Mouse (Mus musculus) adrenal gland, postnatal 14 days (tissue): ENCODE data around the gene Wasl. TPM values are rescaled to one million over a fixed set of nuclear protein-coding genes. Genes with fewer than 3 reads are reported as not detected.
A peak's percentile ranks its signal among the peaks of the same experiment; 100 is the strongest.

Source experiments
- DNase-seq: peaks from one replicate; pipeline ENCODE4 v3.0.0; 2021; ENCODE audit warnings: mixed read lengths
- long read RNA-seq, 2 experiments: library from polyadenylated mRNA; stranded (forward); transcript quantifications; one replicate each; pipeline ENCODE4 v2.0.0; 2021
- total RNA-seq: library from RNA; stranded (reverse); gene quantifications from 2 replicates; pipeline ENCODE4 v1.2.3, GENCODE M21; 2021

Wasl gene
- 50.5 and 53.9 TPM in 2 replicates for total RNA-seq
- long read RNA-seq, experiment 1, full-length matches to known transcripts, result 9 of 17 reads
- long read RNA-seq, experiment 1, partial matches to known transcripts, result 4 of 17 reads
- long read RNA-seq, experiment 1, other reads (novel, unspliced or antisense), result 4 of 17 reads
- long read RNA-seq, experiment 2, full-length matches to known transcripts, result 9 of 13 reads
- long read RNA-seq, experiment 2, partial matches to known transcripts, result 3 of 13 reads
- long read RNA-seq, experiment 2, other reads (novel, unspliced or antisense), result 1 of 13 reads

- peak; percentile 100 for DNase-seq
Measured at GRCm38 (mm10) chr6:24664867-24665458, at the start of gene Wasl. TSS of gene Wasl (minus strand) at chr6:24665009.

- DNase-seq, result no peak
Measured at GRCm38 (mm10) chr6:24707499-24707898, 42.7 kb upstream of the Wasl start.

DNA sequence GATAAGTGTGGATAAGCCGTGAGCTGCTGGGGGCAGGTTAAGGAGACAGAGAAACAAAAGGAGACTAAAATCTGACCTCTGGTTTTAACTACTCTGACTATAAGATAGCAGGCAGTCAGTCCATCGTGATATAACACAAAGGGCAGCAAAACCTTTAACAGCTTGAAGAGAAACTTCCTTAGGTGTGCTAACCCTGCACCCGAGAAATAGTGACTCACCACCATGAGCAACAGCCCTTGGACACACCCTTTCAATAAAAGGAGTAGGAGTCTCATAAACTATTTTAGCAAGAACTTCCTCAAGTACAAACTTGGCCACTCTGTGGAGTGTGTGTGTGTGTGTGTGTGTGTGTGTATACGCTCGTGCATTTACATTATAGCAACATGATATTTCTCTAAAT lies 42.3 kb upstream of the Wasl start:
- no peak for DNase-seq

- no peak for DNase-seq
Measured at GRCm38 (mm10) chr6:24697216-24697615, 32.4 kb upstream of the Wasl start.

DNA sequence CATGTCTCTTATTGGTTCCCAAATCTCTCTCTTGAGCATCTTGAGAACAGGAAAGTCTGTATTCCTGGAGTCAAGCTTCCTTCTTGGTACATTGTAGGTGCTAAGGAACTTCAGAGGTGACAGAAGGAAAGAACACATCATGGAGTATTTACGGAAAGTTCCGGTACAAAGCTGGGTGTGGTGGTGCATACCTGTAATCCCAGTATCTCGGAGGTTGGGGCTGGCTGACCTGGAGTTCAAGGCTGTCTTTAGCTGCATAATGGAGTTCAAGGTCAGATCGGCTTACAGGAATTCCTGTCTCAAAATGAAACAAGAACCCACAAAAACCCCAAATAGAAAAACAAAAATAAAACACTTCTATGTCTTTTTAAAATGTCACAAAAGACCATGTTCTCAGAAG lies 31.3 kb upstream of the Wasl start:
- no peak for DNase-seq

- no peak for DNase-seq
Measured at GRCm38 (mm10) chr6:24694455-24695410, 29.9 kb upstream of the Wasl start.

DNA sequence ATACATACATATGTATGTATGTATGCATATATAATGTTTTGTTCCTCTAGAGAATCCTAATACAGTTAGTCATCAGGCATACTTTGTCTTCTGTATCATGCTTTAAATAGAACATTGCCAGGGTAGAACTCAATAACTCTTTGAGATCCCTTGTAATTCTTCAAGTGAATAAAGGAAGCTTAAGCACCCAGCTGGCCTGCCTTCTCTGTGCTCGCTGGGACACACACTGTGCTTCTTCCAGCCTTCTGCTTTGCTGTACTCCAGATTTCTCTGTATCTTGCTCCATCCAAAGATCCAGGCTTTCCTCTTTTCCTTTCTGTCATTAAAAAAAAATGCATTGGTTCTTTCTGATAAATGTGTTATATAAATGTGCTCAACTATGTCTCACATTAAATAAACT lies 23.1 kb upstream of the Wasl start:
- no peak for DNase-seq

DNA sequence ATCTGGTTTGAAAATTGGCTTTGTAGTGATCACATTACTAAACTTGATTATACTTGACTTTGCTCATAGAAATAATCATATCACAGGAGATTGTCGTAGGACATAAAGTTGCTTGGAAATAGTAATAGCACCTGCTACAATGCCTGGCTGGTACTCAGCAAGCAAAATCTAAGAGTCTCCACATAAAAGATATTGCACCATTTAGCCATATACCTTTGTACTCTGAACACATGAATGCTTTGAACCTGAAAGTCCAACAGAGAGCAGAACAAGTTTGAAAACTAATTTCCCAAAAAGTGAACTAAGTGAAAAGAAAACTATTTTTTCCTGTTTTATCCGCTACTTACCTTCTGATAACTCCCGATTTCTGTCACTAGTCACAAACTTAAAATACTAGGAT lies 18.3 kb upstream of the Wasl start:
- no peak for DNase-seq

DNA sequence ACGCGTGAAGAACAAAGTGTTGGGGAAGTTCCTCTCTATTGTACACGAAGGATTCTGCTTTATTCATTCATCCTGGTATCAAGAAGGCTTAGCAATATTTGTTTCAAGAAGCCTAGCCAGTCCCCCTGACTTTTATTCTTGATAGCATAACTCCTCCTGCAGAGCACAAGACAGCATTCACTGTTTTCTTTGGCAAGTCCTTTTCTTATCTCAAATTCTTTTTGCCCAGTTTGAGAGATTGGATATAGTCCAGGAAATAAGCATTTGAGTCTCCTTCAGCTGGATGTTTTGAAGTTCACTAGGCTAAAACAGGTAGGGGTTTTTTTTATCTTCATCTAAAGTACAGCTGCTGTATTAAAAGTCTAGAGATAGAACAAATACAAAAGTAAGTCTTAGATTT lies 3.0 kb upstream of the Wasl start:
- DNase-seq, result no peak

- DNase-seq, result no peak
Measured at GRCm38 (mm10) chr6:24666248-24666647, 1.4 kb upstream of the Wasl start.

DNA sequence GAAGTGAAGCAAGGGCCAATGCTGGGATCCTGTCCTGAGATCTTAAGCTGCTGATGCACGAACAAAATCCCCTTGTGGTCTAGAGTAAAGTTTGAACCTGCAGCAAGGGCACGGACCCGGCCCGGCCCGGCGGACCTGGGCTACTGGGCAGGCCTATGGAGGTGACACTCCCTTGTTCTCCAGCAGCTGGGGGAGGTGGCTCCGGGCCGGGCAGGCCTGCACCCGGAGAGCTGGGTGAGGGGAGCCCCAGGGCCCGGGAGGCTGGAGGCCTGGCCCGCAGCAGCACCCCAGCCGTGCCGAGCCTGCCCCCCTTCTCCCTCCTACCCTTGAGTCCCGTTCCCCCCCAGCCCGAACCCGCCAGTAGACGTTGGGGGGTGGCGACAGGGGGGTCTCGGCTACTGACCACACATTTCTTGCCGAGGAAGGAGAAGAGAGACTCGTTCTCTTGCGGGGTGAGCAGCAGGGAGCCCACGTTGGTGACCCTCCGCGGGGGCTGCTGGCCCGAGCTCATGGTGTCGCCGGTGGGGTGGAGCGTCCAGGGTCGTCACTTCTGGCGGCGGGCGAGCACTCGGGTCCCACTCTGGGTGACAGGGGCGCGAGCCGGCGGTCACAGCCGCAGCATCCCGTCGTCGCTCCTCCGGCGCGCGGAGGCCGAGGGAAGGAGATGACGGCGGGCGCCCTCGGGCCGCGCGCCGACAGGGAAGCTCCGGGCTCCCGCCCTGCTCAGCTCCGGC lies 509 bp downstream of the Wasl start:
- DNase-seq, result peak; percentile 80

- peak; percentile 35 for DNase-seq
Measured at GRCm38 (mm10) chr6:24663196-24664132, 1.3 kb downstream of the Wasl start.

GRCm38 (mm10) chr6:24662483-24662882 lies 2.3 kb downstream of the Wasl start:
- DNase-seq, result no peak

DNA sequence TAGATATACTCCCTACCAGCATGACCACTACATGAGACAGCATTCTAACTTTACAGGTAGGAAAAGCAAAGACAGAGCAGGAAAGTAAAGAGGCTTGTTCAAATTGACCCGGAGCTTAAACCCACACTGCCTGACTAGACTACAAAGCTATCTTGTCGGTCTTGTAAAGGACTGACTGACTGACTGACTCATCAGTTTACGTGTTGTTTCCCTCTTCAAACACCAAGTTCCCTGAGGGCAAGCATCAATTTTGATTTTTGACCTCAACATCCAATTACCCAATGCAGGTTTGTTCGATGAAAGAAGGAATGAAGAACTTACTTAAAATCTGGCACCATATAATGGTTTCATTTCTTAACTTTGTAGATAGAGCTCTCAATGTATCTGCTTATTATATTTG lies 2.9 kb downstream of the Wasl start:
- no peak for DNase-seq

DNA sequence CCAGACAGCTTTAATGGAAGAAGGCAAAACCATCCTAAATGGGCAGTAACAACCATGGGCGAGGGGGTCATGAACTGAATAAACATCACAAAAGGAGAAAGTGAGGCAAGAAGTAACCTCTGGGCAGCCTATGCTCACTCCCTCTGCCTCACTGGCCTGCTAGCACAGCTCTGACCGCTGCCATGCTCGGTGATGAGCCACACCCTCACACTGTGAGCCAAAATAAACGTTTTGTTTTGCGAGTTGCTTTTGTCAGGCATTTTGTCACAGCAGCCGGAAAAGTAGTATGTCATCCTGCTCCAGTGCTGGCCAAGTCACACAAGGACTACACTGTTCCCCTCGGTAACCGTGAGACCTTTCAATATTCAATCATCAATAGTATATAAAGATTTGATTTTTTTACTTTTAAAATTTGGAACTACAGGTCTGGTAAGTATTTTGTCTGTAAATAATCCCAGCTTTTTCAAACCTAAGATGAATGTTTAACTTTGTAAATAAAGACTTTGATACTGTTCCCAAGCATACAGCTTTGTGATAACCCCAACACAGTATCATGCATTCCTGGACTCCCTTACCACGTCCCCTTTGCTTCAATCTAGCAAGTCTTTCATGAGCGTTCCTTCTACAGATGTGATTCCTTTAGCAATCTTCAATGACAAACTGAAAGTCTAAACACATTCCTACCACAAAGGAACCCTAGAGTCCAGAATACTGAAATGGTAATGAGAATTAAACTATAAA lies 7.0 kb downstream of the Wasl start:
- no peak for DNase-seq

DNA sequence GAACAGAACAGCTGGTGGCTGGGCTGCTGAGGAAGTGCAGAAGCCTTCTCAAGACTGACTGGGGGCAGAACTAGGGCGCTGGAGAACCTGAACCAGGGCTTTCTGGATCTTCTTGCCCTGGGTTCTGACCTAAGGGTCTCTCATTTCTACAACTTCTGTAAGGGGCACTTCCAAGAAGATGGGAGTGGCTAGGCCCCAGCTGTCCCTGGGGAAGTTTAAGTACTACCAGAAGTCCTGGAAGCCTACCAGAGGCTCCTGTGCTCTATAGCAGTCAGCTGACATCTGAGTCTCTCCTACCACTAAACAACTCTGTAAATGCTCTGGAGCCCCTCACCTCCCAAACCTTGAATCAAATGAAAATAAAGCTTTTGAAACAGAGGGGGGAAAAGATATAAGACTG lies 8.7 kb downstream of the Wasl start:
- no peak for DNase-seq

GRCm38 (mm10) chr6:24651538-24651937 lies 13.3 kb downstream of the Wasl start:
- DNase-seq, result no peak

DNA sequence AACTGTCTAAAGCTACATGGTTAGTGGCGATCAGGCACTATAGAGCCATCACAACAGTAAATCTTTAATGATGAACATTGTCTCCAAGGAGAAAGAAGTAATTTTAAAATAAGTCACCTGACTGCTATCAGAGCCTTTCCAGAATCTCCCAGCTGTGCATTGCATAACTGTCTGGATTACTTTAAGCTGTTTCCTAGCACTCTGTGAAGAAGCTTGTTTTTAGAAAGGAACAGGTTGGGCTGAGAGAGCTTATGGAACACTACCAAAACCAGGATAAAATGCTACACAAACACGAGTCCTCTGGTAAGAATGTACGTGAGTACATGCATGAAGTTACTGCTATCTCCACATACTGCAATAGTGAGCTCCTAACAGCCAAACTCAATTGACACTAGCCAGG lies 14.1 kb downstream of the Wasl start:
- no peak for DNase-seq

GRCm38 (mm10) chr6:24648403-24648802 lies 16.4 kb downstream of the Wasl start:
- DNase-seq, result no peak

GRCm38 (mm10) chr6:24647103-24647691 lies 17.6 kb downstream of the Wasl start:
- DNase-seq, result no peak
